Mouse (Mus musculus) small intestine, adult 2 months (tissue): ENCODE data around the gene Eef2k.

Experiments used
- CTCF ChIP-seq: fragments of 200-500 bp; IDR thresholded peaks from 2 replicates; pipeline ENCODE4 v1.5.1; 2012; ENCODE audit warnings: low read depth, mild to moderate bottlenecking, control low read depth, inconsistent platforms, low read length, moderate library complexity, mixed read lengths; ENCODE audit not compliant: insufficient replicate concordance, insufficient read length; ENCODE audit errors: extremely low read depth
- POLR2A ChIP-seq: fragments of 200-500 bp; IDR thresholded peaks from 2 replicates; pipeline ENCODE4 v1.6.1; 2012; ENCODE audit warnings: low read depth, mild to moderate bottlenecking, control low read depth, inconsistent platforms, low read length, moderate library complexity

DNA sequence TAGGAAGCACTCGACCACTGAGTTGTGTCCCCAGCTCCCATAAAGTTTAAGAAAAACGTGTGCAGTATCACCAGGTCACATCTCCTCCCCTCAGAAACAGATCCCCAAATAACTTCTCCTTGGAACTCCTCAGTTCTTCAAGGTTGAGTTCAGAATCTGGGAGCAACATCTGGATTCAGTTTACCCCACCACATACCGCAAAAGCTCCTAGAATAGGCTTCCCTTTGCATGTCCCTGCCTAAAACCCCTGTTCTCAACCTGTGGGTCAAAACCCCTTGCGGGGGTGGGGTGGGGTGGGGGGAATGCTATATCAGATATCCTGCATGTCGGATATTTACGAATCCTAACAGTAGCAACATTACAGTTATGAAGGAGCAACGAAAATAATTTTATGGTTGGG lies 20.0 kb downstream of the Eef2k start:
- no peak for TF ChIP-seq CTCF
- no peak for TF ChIP-seq POLR2A
